Mouse (Mus musculus) midbrain, embryonic 14.5 days (tissue): ENCODE measurements around the gene Mpst. TPM values are rescaled to one million over a fixed set of nuclear protein-coding genes. Genes with fewer than 3 reads are reported as not detected.

Source experiments
- ATAC-seq: fragments of 200-750 bp; cut with Nextera tagmentation; 2 replicates; pipeline ENCODE4 v1.8.0; 2017; ENCODE audit warnings: moderate number of reproducible peaks, moderate library complexity; ENCODE audit not compliant: low FRiP score, low TSS enrichment
- DNase-seq: peaks from one replicate; pipeline ENCODE4 v3.0.0-alpha.2; 2015
- H3K27ac ChIP-seq: fragments of 300-500 bp; sonication (generic); replicated peaks from 2 replicates; pipeline ENCODE4 v1.5.1; 2014; ENCODE audit warnings: mild to moderate bottlenecking, low read depth, low read length, moderate library complexity
- H3K27me3 ChIP-seq: fragments of 300-500 bp; sonication (generic); 2 replicates; pipeline ENCODE4 v1.6.1; 2014; ENCODE audit warnings: low read length, control low read depth, mixed read lengths; ENCODE audit not compliant: control insufficient read depth, insufficient read depth
- H3K36me3 ChIP-seq: fragments of 300-500 bp; sonication (generic); 2 replicates; pipeline ENCODE4 v1.6.1; 2014; ENCODE audit warnings: low read length, control low read depth; ENCODE audit not compliant: control insufficient read depth, insufficient read depth
- H3K4me1 ChIP-seq: fragments of 300-500 bp; sonication (generic); 2 replicates; pipeline ENCODE4 v1.6.1; 2014; ENCODE audit warnings: mild to moderate bottlenecking, antibody characterized with exemption, low read length, control low read depth; ENCODE audit not compliant: control insufficient read depth, insufficient read depth
- H3K4me2 ChIP-seq: fragments of 300-500 bp; sonication (generic); 2 replicates; pipeline ENCODE4 v1.6.1; 2014; ENCODE audit warnings: mild to moderate bottlenecking, low read length, moderate library complexity
- H3K4me3 ChIP-seq: fragments of 300-500 bp; sonication (generic); replicated peaks from 2 replicates; pipeline ENCODE4 v1.5.1; 2014; ENCODE audit warnings: low read depth, low read length
- H3K9ac ChIP-seq: fragments of 300-500 bp; sonication (generic); replicated peaks from 2 replicates; pipeline ENCODE4 v1.6.1; 2014; ENCODE audit warnings: mild to moderate bottlenecking, low read length, moderate library complexity
- H3K9me3 ChIP-seq: fragments of 300-500 bp; sonication (generic); 2 replicates; pipeline ENCODE4 v1.6.1; 2016; ENCODE audit warnings: low read length, control low read depth, mixed read lengths; ENCODE audit not compliant: control insufficient read depth
- WGBS: fragments of 180-500 bp; shearing (Covaris S2); extraction: QIAGEN DNeasy Blood & Tissue Kit; methylation state at CpG from one replicate; pipeline ENCODE4 v1.1.7; 2014; 5-methylcytosine and 5-hydroxymethylcytosine counted together
- polyA plus RNA-seq: library from polyadenylated mRNA; unstranded; fragments of >200 nt; fragmentation: Nextera tagmentation; extraction: Ambion mirVana; gene quantifications from 2 replicates; pipeline ENCODE4 v1.2.1, GENCODE M21; 2014

Gene Mpst
- polyA plus RNA-seq, 1 experiment from 2014 or later: 4.7 TPM

DNA sequence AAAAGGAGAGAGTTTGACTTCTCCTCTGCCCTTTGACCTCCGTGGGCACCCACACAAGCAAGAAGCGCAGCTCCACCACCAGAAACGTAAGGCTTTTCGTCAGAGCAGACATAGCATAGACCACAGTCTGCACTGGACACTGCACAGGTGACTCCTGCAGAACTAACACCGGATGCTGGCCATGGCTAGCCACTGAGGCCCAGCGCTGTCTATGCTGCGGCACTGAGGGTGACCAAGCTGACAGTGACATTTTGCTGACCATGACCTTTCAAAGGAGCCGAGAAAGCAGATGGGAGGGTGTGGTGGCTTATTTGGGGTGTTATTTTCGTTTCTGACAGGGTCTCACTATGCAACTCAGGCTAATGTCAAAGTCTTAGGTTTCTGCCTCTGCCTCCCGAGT lies 51.0 kb downstream of the Mpst start:
- H3K27ac ChIP-seq: no peak overlapping the region
- WGBS: 80% methylated on average over 10 of the region's 10 CpGs
- no peak overlapping the region for H3K4me2 ChIP-seq

DNA sequence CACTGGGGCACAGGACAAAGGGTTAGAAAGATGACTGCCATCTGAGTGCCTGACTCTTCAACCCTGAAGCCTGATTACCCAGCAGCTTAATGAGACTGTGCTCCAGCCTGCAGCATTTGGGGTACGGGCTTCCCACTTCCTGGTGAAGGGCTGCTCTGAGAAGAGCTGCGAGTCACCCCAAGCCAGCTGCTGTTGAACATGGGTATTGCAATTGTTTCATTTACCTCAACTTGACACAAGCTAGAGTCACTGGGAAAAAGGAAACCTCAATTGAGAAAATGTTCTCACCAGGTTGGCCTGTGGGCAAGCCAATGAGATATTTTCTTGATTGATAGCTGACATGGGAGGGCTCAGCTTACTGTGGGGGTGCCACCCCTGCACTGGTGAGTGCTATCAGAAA lies 56.8 kb downstream of the Mpst start:
- Histone ChIP-seq H3K36me3 (no peaks in the 10 kb centered on the region), H3K27me3 (no peaks in the 10 kb centered on the region), H3K4me2 (no peak overlapping the region), H3K27ac (no peak overlapping the region), H3K9me3 (no peaks in the 10 kb centered on the region), H3K9ac (no peak overlapping the region), H3K4me3 (no peak overlapping the region), H3K4me1 (no peaks in the 10 kb centered on the region)
- no peak for ATAC-seq
- DNase-seq: no peak
- WGBS: 83% methylated on average over 2 of the region's 2 CpGs

More for the DNA sequence above, 51.0 kb downstream of the Mpst start:
- H3K4me1 ChIP-seq: no peaks in the 10 kb centered on the region
- no peak for ATAC-seq
- no peak overlapping the region for H3K9ac ChIP-seq
- no peaks in the 10 kb centered on the region for H3K9me3 ChIP-seq
- H3K4me3 ChIP-seq: no peak overlapping the region
- H3K36me3 ChIP-seq: no peaks in the 10 kb centered on the region
- H3K27me3 ChIP-seq: no peaks in the 10 kb centered on the region
- no peak for DNase-seq

Other genes starting within 250 kb of the Mpst start
- 102 and 110 TPM in 2 replicates for gene Ift27, start 232.3 kb upstream of the Mpst start, polyA plus RNA-seq
- gene Pvalb, start 200.0 kb upstream of the Mpst start, polyA plus RNA-seq: 7.2 and 9.6 TPM in 2 replicates
- 0.47 and 0.96 TPM in 2 replicates for gene Ncf4, start 161.6 kb upstream of the Mpst start, polyA plus RNA-seq
- 0.47 TPM in 1 of 2 replicates, not detected in the other for gene Csf2rb2, start 100.7 kb upstream of the Mpst start, polyA plus RNA-seq
- gene Csf2rb, start 80.7 kb upstream of the Mpst start, polyA plus RNA-seq: 0.28 and 1.0 TPM in 2 replicates
- gene Tex33, start 10.5 kb upstream of the Mpst start, polyA plus RNA-seq: not detected in 2 replicates
- 11.8 and 15.2 TPM in 2 replicates for gene Tst, start 509 bp upstream of the Mpst start, polyA plus RNA-seq
- 120 and 154 TPM in 2 replicates for gene Kctd17, start 22.1 kb downstream of the Mpst start, polyA plus RNA-seq
- 0.26 and 0.43 TPM in 2 replicates for gene Tmprss6, start 62.2 kb downstream of the Mpst start, polyA plus RNA-seq
- gene Il2rb, start 88.9 kb downstream of the Mpst start, polyA plus RNA-seq: 0.08 and 0.11 TPM in 2 replicates
- gene C1qtnf6, start 125.0 kb downstream of the Mpst start, polyA plus RNA-seq: 5.6 and 7.3 TPM in 2 replicates
- 0.18 and 0.23 TPM in 2 replicates for gene Sstr3, start 138.3 kb downstream of the Mpst start, polyA plus RNA-seq
- 3.7 and 7.0 TPM in 2 replicates for gene Rac2, start 166.4 kb downstream of the Mpst start, polyA plus RNA-seq
- 1.8 and 2.3 TPM in 2 replicates for gene Cyth4, start 190.6 kb downstream of the Mpst start, polyA plus RNA-seq